Mouse (Mus musculus) neural tube, embryonic 14.5 days (tissue): Measurements from ENCODE around the gene Ipo4. TPM values are rescaled to one million over a fixed set of nuclear protein-coding genes. Genes with fewer than 3 reads are reported as not detected.
A peak's percentile ranks its signal among the peaks of the same experiment; 100 is the strongest.

Experiments
- ATAC-seq: fragments of 200-750 bp; cut with Nextera tagmentation; 2 replicates; pipeline ENCODE4 v1.8.0; 2017; ENCODE audit warnings: low read depth, mild to moderate bottlenecking, moderate TSS enrichment, moderate library complexity
- H3K27ac ChIP-seq: fragments of 300-500 bp; sonication (generic); 2 replicates; pipeline ENCODE4 v1.5.1; 2014; ENCODE audit warnings: low read depth, mild to moderate bottlenecking, control low read depth, low read length, moderate library complexity, mixed read lengths
- H3K27me3 ChIP-seq: fragments of 300-500 bp; sonication (generic); 2 replicates; pipeline ENCODE4 v1.6.1; 2014; ENCODE audit warnings: low read length; ENCODE audit not compliant: control insufficient read depth, insufficient read depth
- H3K36me3 ChIP-seq: fragments of 300-500 bp; sonication (generic); 2 replicates; pipeline ENCODE4 v1.6.1; 2014; ENCODE audit warnings: low read length, mixed read lengths; ENCODE audit not compliant: control insufficient read depth, insufficient read depth
- H3K4me1 ChIP-seq: fragments of 300-500 bp; sonication (generic); 2 replicates; pipeline ENCODE4 v1.6.1; 2014; ENCODE audit warnings: low read length; ENCODE audit not compliant: control insufficient read depth, insufficient read depth
- H3K4me2 ChIP-seq: fragments of 300-500 bp; sonication (generic); 2 replicates; pipeline ENCODE4 v1.6.1; 2014; ENCODE audit warnings: mild to moderate bottlenecking, low read depth, low read length, control low read depth
- H3K4me3 ChIP-seq: fragments of 300-500 bp; sonication (generic); 2 replicates; pipeline ENCODE4 v1.5.1; 2014; ENCODE audit warnings: low read depth, low read length, control low read depth, mixed read lengths
- H3K9ac ChIP-seq: fragments of 300-500 bp; sonication (generic); replicated peaks from 2 replicates; pipeline ENCODE4 v1.6.1; 2014; ENCODE audit warnings: low read depth, mild to moderate bottlenecking, control low read depth, low read length, mixed read lengths
- H3K9me3 ChIP-seq: fragments of 300-500 bp; sonication (generic); 2 replicates; pipeline ENCODE4 v1.6.1; 2016; ENCODE audit warnings: low read length; ENCODE audit not compliant: control insufficient read depth
- WGBS: fragments of 180-500 bp; shearing (Covaris S2); extraction: QIAGEN DNeasy Blood & Tissue Kit; methylation state at CpG from one replicate; pipeline ENCODE4 v1.1.7; 2014; 5-methylcytosine and 5-hydroxymethylcytosine counted together
- polyA plus RNA-seq: library from polyadenylated mRNA; unstranded; fragments of >200 nt; fragmentation: Nextera tagmentation; extraction: Ambion mirVana; gene quantifications from 2 replicates; pipeline ENCODE4 v1.2.1, GENCODE M21; 2014

The Ipo4 gene
- 109 and 110 TPM in 2 replicates for polyA plus RNA-seq

- 2% methylated on average over 30 of the region's 33 CpGs for WGBS
Observed at GRCm38 (mm10) chr14:55635523-55636007, at the start of gene Ipo4. Gene Ipo4, minus strand, starts transcription at chr14:55635957.

GRCm38 (mm10) chr14:55682118-55682493, 46.3 kb upstream of the Ipo4 start:
- H3K9me3 ChIP-seq = no peaks in the 10 kb centered on the region
- 11% methylated on average over 3 of the region's 3 CpGs for whole genome bisulfite sequencing
- ATAC-seq = peak; percentile 52

More at GRCm38 (mm10) chr14:55635523-55636007, at the start of gene Ipo4:
- peak within 1 kb of the TSS; percentile 58 for H3K9ac ChIP-seq
- H3K4me2 ChIP-seq = peak within 1 kb of the TSS; percentile 95
- H3K27me3 ChIP-seq = no peaks in the 10 kb centered on the region
- peaks cover 8% of the 10 kb centered on the region; the same call in 1 of the 2 replicates for H3K4me1 ChIP-seq
- ATAC-seq = peak; percentile 93
- H3K9me3 ChIP-seq = no peaks in the 10 kb centered on the region
- peaks cover 52% of the 10 kb centered on the region for H3K36me3 ChIP-seq
- peak within 1 kb of the TSS; percentile 54 for H3K4me3 ChIP-seq
- peak within 1 kb of the TSS; percentile 72 for H3K27ac ChIP-seq

GRCm38 (mm10) chr14:55681160-55682117, 45.7 kb upstream of the Ipo4 start, which contains the start of gene Tinf2:
Gene Tinf2, minus strand, starts transcription at chr14:55681820.
- Histone ChIP-seq H3K27me3 (no peaks in the 10 kb centered on the region), H3K4me1 (peaks cover 3% of the 10 kb centered on the region; the same call in 1 of the 2 replicates), H3K9me3 (no peaks in the 10 kb centered on the region), H3K36me3 (peaks cover 18% of the 10 kb centered on the region), H3K4me3 (peak within 1 kb of the TSS; percentile 65), H3K4me2 (peak within 1 kb of the TSS; percentile 98), H3K27ac (peak within 1 kb of the TSS; percentile 74), H3K9ac (peak within 1 kb of the TSS; percentile 59)
- WGBS = under 1% methylated on average over 66 of the region's 66 CpGs
- ATAC-seq = peak; percentile 99

More at GRCm38 (mm10) chr14:55682118-55682493, 46.3 kb upstream of the Ipo4 start:
- Histone ChIP-seq H3K9ac (peak overlapping the region; percentile 17; the same call in 1 of the 2 replicates), H3K4me1 (peaks cover 3% of the 10 kb centered on the region; the same call in 1 of the 2 replicates), H3K36me3 (peaks cover 14% of the 10 kb centered on the region), H3K27ac (peak overlapping the region; percentile 6; the same call in 1 of the 2 replicates), H3K27me3 (no peaks in the 10 kb centered on the region), H3K4me2 (peak overlapping the region; percentile 47), H3K4me3 (peak overlapping the region; percentile 65)

GRCm38 (mm10) chr14:55677615-55678014, 41.9 kb upstream of the Ipo4 start:
- 87% methylated on average over 4 of the region's 4 CpGs for WGBS
- H3K36me3 ChIP-seq = peaks cover 24% of the 10 kb centered on the region
- H3K27ac ChIP-seq = no peak overlapping the region
- no peak for ATAC-seq
- no peaks in the 10 kb centered on the region for H3K9me3 ChIP-seq
- H3K27me3 ChIP-seq = no peaks in the 10 kb centered on the region
- no peak overlapping the region for H3K4me2 ChIP-seq
- no peak overlapping the region for H3K9ac ChIP-seq
- peaks cover 6% of the 10 kb centered on the region; the same call in 1 of the 2 replicates for H3K4me1 ChIP-seq
- no peak overlapping the region for H3K4me3 ChIP-seq

- no peak overlapping the region; the same call in 1 of the 2 replicates for H3K9ac ChIP-seq
Observed at GRCm38 (mm10) chr14:55672741-55673060, 36.9 kb upstream of the Ipo4 start.

GRCm38 (mm10) chr14:55671833-55672740, 36.3 kb upstream of the Ipo4 start, which contains the start of the genes Gmpr2 and Nedd8:
Gene Gmpr2, plus strand, starts transcription at chr14:55671941.
Gene Nedd8, minus strand, starts transcription at chr14:55672124.
- ATAC-seq = peak; percentile 98
- H3K36me3 ChIP-seq = peaks cover 10% of the 10 kb centered on the region
- H3K4me2 ChIP-seq = peak within 1 kb of the TSS; percentile 57
- peak within 1 kb of the TSS; percentile 59 for H3K9ac ChIP-seq
- peaks cover 12% of the 10 kb centered on the region for H3K4me1 ChIP-seq
- peak within 1 kb of the TSS; percentile 67 for H3K4me3 ChIP-seq
- H3K9me3 ChIP-seq = no peaks in the 10 kb centered on the region
- no peaks in the 10 kb centered on the region for H3K27me3 ChIP-seq
- WGBS = under 1% methylated on average over 38 of the region's 38 CpGs
- peak within 1 kb of the TSS; percentile 83 for H3K27ac ChIP-seq

More at GRCm38 (mm10) chr14:55672741-55673060, 36.9 kb upstream of the Ipo4 start:
- Histone ChIP-seq H3K4me1 (peaks cover 12% of the 10 kb centered on the region), H3K27me3 (no peaks in the 10 kb centered on the region), H3K27ac (no peak overlapping the region), H3K36me3 (peaks cover 14% of the 10 kb centered on the region), H3K9me3 (no peaks in the 10 kb centered on the region), H3K4me2 (peak overlapping the region; percentile 57), H3K4me3 (peak overlapping the region; percentile 67)
- no peak for ATAC-seq
- 82% methylated on average over 7 of the region's 7 CpGs for WGBS

- H3K4me1 ChIP-seq = peaks cover 12% of the 10 kb centered on the region
- peak overlapping the region; percentile 83 for H3K27ac ChIP-seq
- under 1% methylated on average over 12 of the region's 12 CpGs for WGBS
- H3K9me3 ChIP-seq = no peaks in the 10 kb centered on the region
- peak overlapping the region; percentile 57 for H3K4me2 ChIP-seq
- H3K4me3 ChIP-seq = peak overlapping the region; percentile 67
- H3K9ac ChIP-seq = peak overlapping the region; percentile 59
- peak; percentile 67 for ATAC-seq
- H3K36me3 ChIP-seq = peaks cover 5% of the 10 kb centered on the region
- no peaks in the 10 kb centered on the region for H3K27me3 ChIP-seq
Observed at GRCm38 (mm10) chr14:55671486-55671832, 35.7 kb upstream of the Ipo4 start.

GRCm38 (mm10) chr14:55660636-55661035, 24.9 kb upstream of the Ipo4 start:
- WGBS = 45% methylated on average over 2 of the region's 2 CpGs
- ATAC-seq = peak; percentile 10; the same call in 1 of the 2 replicates

More at GRCm38 (mm10) chr14:55660636-55661035, 24.9 kb upstream of the Ipo4 start:
- Histone ChIP-seq H3K4me2 (peak overlapping the region; percentile 42), H3K4me3 (peak overlapping the region; percentile 54), H3K36me3 (peaks cover 14% of the 10 kb centered on the region), H3K4me1 (peaks cover 9% of the 10 kb centered on the region; the same call in 1 of the 2 replicates), H3K27ac (no peak overlapping the region), H3K9ac (no peak overlapping the region), H3K9me3 (no peaks in the 10 kb centered on the region), H3K27me3 (no peaks in the 10 kb centered on the region)
